Mouse (Mus musculus) mouse embryonic stem cell (cell line): ENCODE measurements around the gene Iqcf4.
"Not testable (repeated sequence)": the region's sequence is repeated elsewhere in the genome, so short reads cannot be mapped to it uniquely, and the experiment has no call there.

Experiments used
- in situ Hi-C, 2 experiments: fragments of 300-500 bp; cut with MboI; formaldehyde crosslinking; loops; 1 replicate in 1 of 2; 3 replicates in 1 of 2; pipeline ENCODE4 v1.14.3; 2019 to 2020; ENCODE audit warnings: low sequenced_read_pairs in 2 of 2, low pct_unique_long_range_greater_than_20kb in 1 of 2, mixed read lengths in 1 of 2; ENCODE audit not compliant: unreplicated experiment in 1 of 2

Gene Iqcf4

GRCm38 (mm10) chr9:106570896-106571295, at the start of gene Iqcf4:
Gene Iqcf4 (minus strand): TSS chr9:106570996.
- in situ Hi-C loops: no loop called here

GRCm38 (mm10) chr9:106617496-106617895, 46.7 kb upstream of the Iqcf4 start:
- in situ Hi-C loops: no loop called here

GRCm38 (mm10) chr9:106616306-106616705, 45.5 kb upstream of the Iqcf4 start:
- in situ Hi-C loops: no loop called here

- in situ Hi-C loops: no loop called here
Observed at GRCm38 (mm10) chr9:106614616-106615015, 43.8 kb upstream of the Iqcf4 start.

- in situ Hi-C loops: no loop called here
Observed at GRCm38 (mm10) chr9:106613951-106614350, 43.2 kb upstream of the Iqcf4 start.

- in situ Hi-C loops: no loop called here
Observed at GRCm38 (mm10) chr9:106610727-106611126, 39.9 kb upstream of the Iqcf4 start.

- in situ Hi-C loops: loop anchor here in 1 of 2 experiments (10.0 kb wide), 1 partner anchor 54 kb away; the partner anchor contains the start of gene Grm2
Observed at GRCm38 (mm10) chr9:106600546-106600945, 29.8 kb upstream of the Iqcf4 start.

- in situ Hi-C loops: no loop called here
Observed at GRCm38 (mm10) chr9:106598466-106598865, 27.7 kb upstream of the Iqcf4 start.

GRCm38 (mm10) chr9:106595836-106596235, 25.0 kb upstream of the Iqcf4 start:
- in situ Hi-C loops: no loop called here

- in situ Hi-C loops: not testable (repeated sequence)
Observed at GRCm38 (mm10) chr9:106595402-106595801, 24.6 kb upstream of the Iqcf4 start.

- in situ Hi-C loops: no loop called here
Observed at GRCm38 (mm10) chr9:106592158-106592557, 21.4 kb upstream of the Iqcf4 start.

GRCm38 (mm10) chr9:106582552-106582951, 11.8 kb upstream of the Iqcf4 start:
- in situ Hi-C loops: no loop called here

- in situ Hi-C loops: no loop called here
Observed at GRCm38 (mm10) chr9:106580016-106580415, 9.2 kb upstream of the Iqcf4 start.

GRCm38 (mm10) chr9:106576112-106576511, 5.3 kb upstream of the Iqcf4 start:
- in situ Hi-C loops: no loop called here

- in situ Hi-C loops: no loop called here
Observed at GRCm38 (mm10) chr9:106573366-106573765, 2.6 kb upstream of the Iqcf4 start.

- in situ Hi-C loops: no loop called here
Observed at GRCm38 (mm10) chr9:106572186-106572585, 1.4 kb upstream of the Iqcf4 start.

GRCm38 (mm10) chr9:106566437-106566836, 4.4 kb downstream of the Iqcf4 start:
- in situ Hi-C loops: no loop called here

GRCm38 (mm10) chr9:106564025-106564424, 6.8 kb downstream of the Iqcf4 start:
- in situ Hi-C loops: no loop called here

- in situ Hi-C loops: no loop called here
Observed at GRCm38 (mm10) chr9:106562291-106562690, 8.5 kb downstream of the Iqcf4 start.

GRCm38 (mm10) chr9:106561531-106561930, 9.3 kb downstream of the Iqcf4 start, which contains the start of gene Iqcf3:
Gene Iqcf3 (minus strand): TSS chr9:106561631.
- in situ Hi-C loops: no loop called here

- in situ Hi-C loops: no loop called here
Observed at GRCm38 (mm10) chr9:106534975-106535374, 35.8 kb downstream of the Iqcf4 start.
